Mouse (Mus musculus): ENCODE measurements around the gene Plb1.

- TF ChIP-seq CTCF (IDR thresholded peaks at IDR 0.05; ENCODE audit: control insufficient read depth, insufficient read depth, insufficient replicate concordance, low read depth, low read length) (no peak), POLR2A (IDR thresholded peaks at IDR 0.05; ENCODE audit: control insufficient read depth, low read depth, low read length) (no peak)
Measured at GRCm38 (mm10) chr5:32311589-32312166, 79.2 kb downstream of the Plb1 start.
